Mouse (Mus musculus) liver, embryonic 12.5 days (tissue): ENCODE results near the gene Ano6. TPM values are rescaled to one million over a fixed set of nuclear protein-coding genes. Genes with fewer than 3 reads are reported as not detected.

Source experiments
- ATAC-seq: fragments of 200-750 bp; cut with Nextera tagmentation; 2 replicates; pipeline ENCODE4 v1.8.0; 2017; ENCODE audit warnings: moderate number of reproducible peaks, mild to moderate bottlenecking, moderate library complexity
- H3K27ac ChIP-seq: fragments of 300-500 bp; sonication (generic); 2 replicates; pipeline ENCODE4 v1.5.1; 2016; ENCODE audit warnings: mild to moderate bottlenecking
- H3K27me3 ChIP-seq: fragments of 300-500 bp; sonication (generic); replicated peaks from 2 replicates; pipeline ENCODE4 v1.6.1; 2016; ENCODE audit warnings: mild to moderate bottlenecking, moderate library complexity
- H3K36me3 ChIP-seq: fragments of 300-500 bp; sonication (generic); 2 replicates; pipeline ENCODE4 v1.6.1; 2016; ENCODE audit warnings: mild to moderate bottlenecking, moderate library complexity
- H3K4me1 ChIP-seq: fragments of 300-500 bp; sonication (generic); 2 replicates; pipeline ENCODE4 v1.6.1; 2016
- H3K4me2 ChIP-seq: fragments of 300-500 bp; sonication (generic); 2 replicates; pipeline ENCODE4 v1.6.1; 2016; ENCODE audit warnings: mild to moderate bottlenecking, moderate library complexity
- H3K4me3 ChIP-seq: fragments of 300-500 bp; sonication (generic); 2 replicates; pipeline ENCODE4 v1.5.1; 2016; ENCODE audit warnings: mild to moderate bottlenecking, moderate library complexity
- H3K9ac ChIP-seq: fragments of 300-500 bp; sonication (generic); 2 replicates; pipeline ENCODE4 v1.6.1; 2016; ENCODE audit warnings: mild to moderate bottlenecking, moderate library complexity
- H3K9me3 ChIP-seq: fragments of 300-500 bp; sonication (generic); replicated peaks from 2 replicates; pipeline ENCODE4 v1.6.1; 2016; ENCODE audit warnings: mild to moderate bottlenecking, moderate library complexity
- WGBS: fragments of 180-500 bp; shearing (Covaris S2); methylation state at CpG from one replicate; pipeline ENCODE4 v1.1.7; 2016; ENCODE audit not compliant: insufficient replicate concordance; 5-methylcytosine and 5-hydroxymethylcytosine counted together
- polyA plus RNA-seq: library from polyadenylated mRNA; unstranded; fragments of >200 nt; fragmentation: Nextera tagmentation; extraction: Ambion mirVana; gene quantifications from 2 replicates; pipeline ENCODE4 v1.2.1, GENCODE M21; 2016

Gene Ano6
- polyA plus RNA-seq, 1 experiment from 2014 or later = 14.7 TPM

GRCm38 (mm10) chr15:95801261-95801979, 10.8 kb downstream of the Ano6 start:
- no peak overlapping the region for H3K27ac ChIP-seq
- no peak for ATAC-seq
- no peak overlapping the region for H3K4me2 ChIP-seq
- H3K27me3 ChIP-seq = no peaks in the 10 kb centered on the region
- H3K9ac ChIP-seq = no peak overlapping the region
- no peaks in the 10 kb centered on the region for H3K9me3 ChIP-seq
- H3K36me3 ChIP-seq = 0 out of 2 replicates have a peak, but pooled peaks cover 6% of the 10 kb centered on the region
- whole genome bisulfite sequencing = 70% methylated on average over 21 of the region's 21 CpGs
- peaks cover 49% of the 10 kb centered on the region for H3K4me1 ChIP-seq
- H3K4me3 ChIP-seq = no peak overlapping the region

DNA sequence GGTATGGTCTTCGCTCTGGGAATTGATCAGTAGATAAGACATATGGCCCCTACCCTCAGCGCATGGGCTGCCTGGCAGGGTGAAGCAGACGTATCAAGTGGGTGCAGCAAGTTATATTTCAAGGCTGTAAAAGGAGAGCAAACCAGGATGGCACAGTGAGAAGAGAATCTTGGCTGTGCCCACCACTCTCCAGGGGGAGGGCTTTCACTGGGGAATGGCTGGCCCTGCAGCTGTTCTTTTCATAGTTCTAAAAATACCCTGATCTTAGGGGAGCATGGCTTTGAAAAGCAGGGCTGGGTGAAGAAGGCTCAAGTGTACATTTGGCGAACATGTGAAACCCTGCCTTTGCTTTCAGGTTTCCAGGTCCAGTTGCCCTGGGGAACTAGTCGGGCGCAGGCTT, 11.5 kb downstream of the Ano6 start:
- peaks cover 49% of the 10 kb centered on the region for H3K4me1 ChIP-seq

GRCm38 (mm10) chr15:95802762-95803161, 12.1 kb downstream of the Ano6 start:
- WGBS = 66% methylated on average over 2 of the region's 2 CpGs
- Histone ChIP-seq H3K9ac (no peak overlapping the region), H3K27me3 (no peaks in the 10 kb centered on the region), H3K9me3 (no peaks in the 10 kb centered on the region), H3K4me2 (no peak overlapping the region), H3K4me3 (no peak overlapping the region), H3K27ac (no peak overlapping the region), H3K4me1 (peaks cover 47% of the 10 kb centered on the region), H3K36me3 (no peaks in the 10 kb centered on the region)
- ATAC-seq = no peak

More for the DNA sequence above, 11.5 kb downstream of the Ano6 start:
- Histone ChIP-seq H3K27me3 (no peaks in the 10 kb centered on the region), H3K4me3 (no peak overlapping the region), H3K4me2 (no peak overlapping the region), H3K9me3 (no peaks in the 10 kb centered on the region), H3K9ac (no peak overlapping the region), H3K36me3 (0 out of 2 replicates have a peak, but pooled peaks cover 5% of the 10 kb centered on the region), H3K27ac (no peak overlapping the region)
- no peak for ATAC-seq
- WGBS = 74% methylated on average over 6 of the region's 6 CpGs

DNA sequence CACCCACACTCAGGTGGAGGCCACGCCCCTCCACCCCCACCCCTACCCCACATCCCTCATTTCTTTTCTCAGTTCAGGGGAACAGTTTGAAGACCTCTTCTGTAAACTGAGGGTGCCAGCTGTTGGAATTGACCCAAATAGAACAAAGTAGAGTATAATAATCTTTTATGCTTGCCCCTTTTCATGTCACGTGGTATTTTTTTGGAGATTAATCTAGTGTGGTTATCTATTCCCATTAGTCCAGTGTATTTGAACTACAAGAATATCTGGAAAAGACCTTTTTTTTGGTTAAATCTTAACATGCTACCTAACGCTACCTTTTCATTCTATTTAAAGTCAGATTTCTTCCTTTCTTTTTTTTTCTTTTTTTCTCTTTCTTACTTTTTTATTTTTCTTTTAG, 12.8 kb downstream of the Ano6 start:
- Histone ChIP-seq H3K9me3 (no peaks in the 10 kb centered on the region), H3K27me3 (no peaks in the 10 kb centered on the region), H3K4me2 (no peak overlapping the region), H3K27ac (no peak overlapping the region), H3K36me3 (no peaks in the 10 kb centered on the region), H3K4me3 (no peak overlapping the region), H3K9ac (no peak overlapping the region), H3K4me1 (peaks cover 47% of the 10 kb centered on the region)
- WGBS = 68% methylated on average over 3 of the region's 3 CpGs
- ATAC-seq = no peak

GRCm38 (mm10) chr15:95804255-95804654, 13.6 kb downstream of the Ano6 start:
- no peaks in the 10 kb centered on the region for H3K27me3 ChIP-seq
- WGBS = 46% methylated on average over 7 of the region's 7 CpGs
- H3K27ac ChIP-seq = no peak overlapping the region
- no peak for ATAC-seq
- H3K4me1 ChIP-seq = peaks cover 52% of the 10 kb centered on the region
- no peak overlapping the region for H3K4me2 ChIP-seq
- H3K9ac ChIP-seq = no peak overlapping the region
- no peaks in the 10 kb centered on the region for H3K36me3 ChIP-seq
- H3K9me3 ChIP-seq = no peaks in the 10 kb centered on the region
- no peak overlapping the region for H3K4me3 ChIP-seq

DNA sequence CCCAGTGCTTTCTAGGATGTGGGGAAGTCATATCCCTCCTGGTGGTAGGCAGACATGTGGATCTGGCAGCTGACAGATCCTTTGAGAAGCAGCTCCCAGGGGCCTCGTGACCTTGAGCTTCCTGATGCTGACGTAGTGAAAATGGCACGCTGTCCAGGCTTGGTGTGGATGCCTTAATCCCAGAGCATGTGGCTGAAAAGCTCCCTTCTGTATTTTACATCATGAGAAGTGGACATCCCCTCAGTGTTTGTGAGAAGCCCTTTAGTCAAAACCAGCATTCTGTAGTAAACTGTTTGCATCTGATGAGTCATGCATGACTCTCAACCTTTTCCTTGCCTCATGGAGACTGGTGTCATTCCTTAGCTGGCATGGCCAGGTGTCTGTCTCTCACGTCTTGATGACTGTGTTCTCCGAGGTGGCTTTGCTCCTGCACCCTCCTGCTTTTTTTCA, 14.4 kb downstream of the Ano6 start:
- no peak overlapping the region for H3K9ac ChIP-seq
- no peak overlapping the region for H3K4me2 ChIP-seq
- no peaks in the 10 kb centered on the region for H3K9me3 ChIP-seq
- H3K4me3 ChIP-seq = no peak overlapping the region
- H3K36me3 ChIP-seq = no peaks in the 10 kb centered on the region
- no peaks in the 10 kb centered on the region for H3K27me3 ChIP-seq
- no peak overlapping the region for H3K27ac ChIP-seq
- no peak; the same call in 1 of the 2 replicates for ATAC-seq
- WGBS = 60% methylated on average over 5 of the region's 5 CpGs
- H3K4me1 ChIP-seq = peaks cover 52% of the 10 kb centered on the region

GRCm38 (mm10) chr15:95807908-95808307, 17.3 kb downstream of the Ano6 start:
- Histone ChIP-seq H3K4me3 (no peak overlapping the region), H3K9me3 (no peaks in the 10 kb centered on the region), H3K4me1 (peaks cover 38% of the 10 kb centered on the region), H3K36me3 (peaks cover 15% of the 10 kb centered on the region), H3K9ac (no peak overlapping the region), H3K27me3 (no peaks in the 10 kb centered on the region), H3K27ac (no peak overlapping the region), H3K4me2 (no peak overlapping the region)
- 33% methylated on average over 3 of the region's 3 CpGs for WGBS
- ATAC-seq = no peak

DNA sequence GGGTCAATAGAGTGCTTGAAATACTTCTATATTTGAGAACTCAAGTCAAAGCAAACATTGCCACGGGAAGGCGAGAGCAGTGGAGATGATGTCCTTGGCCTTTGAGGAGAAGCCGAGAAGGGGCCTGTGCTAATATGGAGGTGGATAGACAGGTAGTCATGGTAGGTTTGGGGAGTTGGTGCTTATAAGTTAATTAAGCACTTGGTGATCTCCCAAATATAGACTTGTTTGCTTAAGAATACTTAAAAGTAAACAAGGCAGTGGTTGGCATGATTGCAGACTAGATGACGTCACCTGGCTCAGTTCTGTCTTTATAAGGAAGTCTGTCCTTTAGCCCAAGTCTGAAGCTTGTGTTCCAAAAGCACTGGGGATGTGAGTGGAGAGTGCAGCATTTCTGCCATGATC, 19.7 kb downstream of the Ano6 start:
- WGBS = 79% methylated on average over 4 of the region's 4 CpGs
- ATAC-seq = no peak
- Histone ChIP-seq H3K27me3 (no peaks in the 10 kb centered on the region), H3K27ac (no peak overlapping the region), H3K4me3 (no peak overlapping the region), H3K9me3 (no peaks in the 10 kb centered on the region), H3K9ac (no peak overlapping the region), H3K4me2 (no peak overlapping the region), H3K4me1 (peaks cover 17% of the 10 kb centered on the region), H3K36me3 (peaks cover 20% of the 10 kb centered on the region)

DNA sequence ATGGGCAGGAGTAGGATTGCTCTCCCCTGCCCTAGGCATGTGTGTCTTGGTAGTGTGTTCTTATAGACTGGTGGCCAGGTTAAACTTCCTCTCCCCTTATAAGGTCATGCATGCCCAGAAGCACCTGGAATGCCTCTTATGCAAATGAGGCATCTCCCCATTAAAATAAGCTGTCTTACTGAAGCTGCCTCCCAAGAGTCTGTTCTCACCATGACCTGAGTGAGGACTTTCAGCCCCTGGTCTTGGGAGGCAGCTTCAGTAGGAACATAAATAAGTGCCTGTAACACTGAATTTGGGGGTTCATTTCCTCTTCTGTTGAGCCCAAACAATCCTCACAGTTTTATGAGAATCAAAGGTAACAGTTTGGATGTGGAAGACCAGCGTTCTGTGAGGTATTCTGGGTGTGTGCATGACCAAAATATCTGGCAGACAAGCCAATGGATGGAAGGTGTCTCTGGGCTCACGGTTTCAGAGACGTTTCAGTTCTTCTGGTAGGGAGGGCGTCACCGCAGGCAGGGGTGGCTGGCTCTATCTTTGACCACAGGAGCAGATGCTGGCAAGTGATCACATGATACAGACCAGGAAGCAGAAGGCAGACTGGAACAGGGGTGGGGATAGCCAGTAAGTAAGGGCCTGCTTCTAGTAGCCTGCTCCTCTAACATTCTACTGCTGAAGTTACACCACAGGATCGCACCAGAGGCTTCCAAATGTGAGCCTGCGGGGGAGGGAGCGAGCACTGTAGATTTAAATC, 22.4 kb downstream of the Ano6 start:
- ATAC-seq = 0 out of 2 replicates have a peak, but pooled peaks have one; percentile 40
- H3K4me2 ChIP-seq = no peak overlapping the region
- H3K9me3 ChIP-seq = no peaks in the 10 kb centered on the region
- peaks cover 10% of the 10 kb centered on the region for H3K4me1 ChIP-seq
- no peak overlapping the region for H3K4me3 ChIP-seq
- peaks cover 20% of the 10 kb centered on the region for H3K36me3 ChIP-seq
- H3K9ac ChIP-seq = no peak overlapping the region
- H3K27me3 ChIP-seq = no peaks in the 10 kb centered on the region
- WGBS = 77% methylated on average over 8 of the region's 8 CpGs
- no peak overlapping the region for H3K27ac ChIP-seq

- peaks cover 9% of the 10 kb centered on the region for H3K36me3 ChIP-seq
- ATAC-seq = no peak
- H3K9me3 ChIP-seq = no peaks in the 10 kb centered on the region
- no peak overlapping the region for H3K9ac ChIP-seq
- H3K27me3 ChIP-seq = no peaks in the 10 kb centered on the region
- peaks cover 15% of the 10 kb centered on the region for H3K4me1 ChIP-seq
- H3K27ac ChIP-seq = no peak overlapping the region
- WGBS = 66% methylated on average over 3 of the region's 3 CpGs
- no peak overlapping the region for H3K4me2 ChIP-seq
- H3K4me3 ChIP-seq = no peak overlapping the region
These were observed 26.9 kb downstream of the Ano6 start for GRCm38 (mm10) chr15:95817501-95817900.

DNA sequence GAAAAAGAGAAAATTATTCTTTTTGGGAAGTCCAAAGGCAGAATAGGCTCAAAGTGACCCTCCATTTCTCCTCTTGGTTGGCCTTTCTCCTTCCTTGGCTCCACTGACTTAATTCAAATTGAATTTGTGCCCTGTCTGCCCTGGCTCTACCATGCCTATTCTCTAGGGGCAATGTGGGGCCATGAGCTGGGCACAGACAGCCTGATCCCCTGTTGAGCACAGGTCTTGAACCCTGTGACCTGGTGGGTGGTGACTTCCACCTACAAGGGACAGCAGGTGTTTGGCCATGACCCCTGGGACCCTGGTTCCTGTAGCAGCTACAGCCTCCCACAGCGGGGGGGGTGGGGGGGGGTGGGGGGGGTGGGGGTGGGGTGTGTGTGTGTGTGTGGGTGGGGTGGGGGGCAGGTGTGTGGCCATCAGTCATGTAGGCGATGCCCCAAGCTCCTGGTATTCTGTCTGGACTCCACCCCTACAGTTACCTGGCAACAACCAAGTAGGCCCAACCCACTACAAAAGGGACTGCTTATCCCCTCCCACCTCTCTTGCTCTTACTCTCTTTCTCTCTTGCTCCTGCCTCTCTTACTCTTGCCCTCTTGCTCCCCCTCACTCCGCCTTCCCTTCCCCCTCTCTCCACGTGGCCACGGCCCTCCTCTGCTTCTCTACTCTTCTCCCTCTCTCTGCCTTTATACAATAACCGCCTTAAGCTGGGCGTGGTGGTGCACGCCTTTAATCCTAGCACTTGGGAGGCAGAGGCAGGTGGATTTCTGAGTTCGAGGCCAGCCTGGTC, 28.8 kb downstream of the Ano6 start:
- no peak overlapping the region for H3K27ac ChIP-seq
- H3K36me3 ChIP-seq = no peaks in the 10 kb centered on the region
- no peak overlapping the region for H3K9ac ChIP-seq
- H3K4me1 ChIP-seq = peaks cover 20% of the 10 kb centered on the region
- 65% methylated on average over 8 of the region's 9 CpGs for WGBS
- H3K9me3 ChIP-seq = no peaks in the 10 kb centered on the region
- peak; percentile 16; the same call in 1 of the 2 replicates for ATAC-seq
- no peak overlapping the region for H3K4me3 ChIP-seq
- H3K4me2 ChIP-seq = no peak overlapping the region
- H3K27me3 ChIP-seq = no peaks in the 10 kb centered on the region

DNA sequence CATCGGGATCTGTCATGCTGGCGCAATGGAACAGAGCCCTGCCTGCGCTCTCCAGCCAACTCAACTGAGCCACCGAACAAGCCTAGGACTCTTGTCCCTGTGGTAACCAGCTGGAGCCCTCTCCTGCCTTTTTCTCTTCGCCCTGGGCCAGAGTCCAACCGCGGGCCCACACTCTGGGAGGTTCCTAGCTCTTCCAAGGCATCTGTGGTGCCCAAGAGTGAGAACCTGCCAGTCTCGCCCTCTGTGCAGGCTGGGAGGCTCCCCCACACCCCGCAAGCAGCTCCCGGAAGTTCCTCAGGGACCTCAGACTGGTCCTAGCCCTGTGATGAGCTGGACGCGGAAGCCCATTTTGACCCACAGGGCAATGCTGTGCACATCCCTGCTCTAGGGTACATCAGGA, 29.5 kb downstream of the Ano6 start:
- H3K9ac ChIP-seq = no peak overlapping the region

More for the DNA sequence above, 29.5 kb downstream of the Ano6 start:
- H3K4me3 ChIP-seq = no peak overlapping the region
- no peak overlapping the region for H3K27ac ChIP-seq
- no peak overlapping the region for H3K4me2 ChIP-seq
- no peaks in the 10 kb centered on the region for H3K9me3 ChIP-seq
- 0 out of 2 replicates have a peak, but pooled peaks cover 4% of the 10 kb centered on the region for H3K36me3 ChIP-seq
- H3K27me3 ChIP-seq = no peaks in the 10 kb centered on the region
- peaks cover 20% of the 10 kb centered on the region for H3K4me1 ChIP-seq
- 81% methylated on average over 12 of the region's 12 CpGs for WGBS
- ATAC-seq = no peak
